ENCODE assay signal across 28 mouse cellular contexts in genomic region chr10:86444665-86445064, GRCm38 (mm10).
"Had no signal": no experiment of that assay in that cellular context is flagged by ENCODE, and none has a peak within 500 bp of the region (broad histone marks: within the 10 kb centered on the region; RNA-seq: fewer than 3 reads in every experiment).

No protein-coding gene starts in this region.

- H3K27me3 ChIP-seq: heart, embryonic 13.5 days; heart, embryonic 15.5 days; kidney, embryonic 15.5 days; limb, embryonic 12.5 days; liver, embryonic 13.5 days; liver, embryonic 15.5 days had no signal

- H3K27ac ChIP-seq: gastrocnemius, adult 2 months; heart, embryonic 13.5 days; heart, embryonic 15.5 days; hindbrain, embryonic 14.5 days; kidney, embryonic 15.5 days; kidney, postnatal 0 days; limb, embryonic 10.5 days; limb, embryonic 12.5 days; liver, embryonic 13.5 days; liver, embryonic 15.5 days had no signal

- H3K4me2 ChIP-seq: heart, embryonic 11.5 days; heart, embryonic 13.5 days; heart, embryonic 15.5 days; hindbrain, embryonic 14.5 days; kidney, embryonic 15.5 days; limb, embryonic 12.5 days; liver, embryonic 11.5 days; liver, embryonic 13.5 days; liver, embryonic 15.5 days had no signal

- H3K4me3 ChIP-seq: gastrocnemius, adult 2 months; heart, embryonic 13.5 days; heart, embryonic 15.5 days; kidney, embryonic 15.5 days; limb, embryonic 10.5 days; limb, embryonic 12.5 days; liver, embryonic 13.5 days; liver, embryonic 15.5 days had no signal

- ATAC-seq: hindbrain, embryonic 16.5 days; intestine, embryonic 16.5 days; liver, postnatal 0 days had no signal

- H3K9ac ChIP-seq: heart, embryonic 13.5 days; heart, embryonic 15.5 days; hindbrain, embryonic 14.5 days; kidney, embryonic 15.5 days; limb, embryonic 12.5 days; liver, embryonic 13.5 days; liver, embryonic 15.5 days; liver, postnatal 0 days had no signal

- H3K4me1 ChIP-seq: heart, embryonic 13.5 days; heart, embryonic 15.5 days; limb, embryonic 10.5 days; limb, embryonic 12.5 days; liver, embryonic 13.5 days; liver, embryonic 15.5 days had no signal

- DNase-seq: gastrocnemius, adult 2 months; gastrocnemius, postnatal 10 days; gastrocnemius, postnatal 25 days; heart, postnatal 14 days; heart, postnatal 36 days; kidney, adult 11 months; kidney, adult 2 months; kidney, adult 9 months; kidney, postnatal 14 days; kidney, postnatal 36 days; layer of hippocampus, adult 9-11 months; layer of hippocampus, postnatal 36 days; liver; liver, embryonic 13.5 days; liver, postnatal 0 days; lung, adult 2 months had no signal

- H3K9me3 ChIP-seq: heart, embryonic 13.5 days; heart, embryonic 15.5 days; kidney, embryonic 15.5 days; limb, embryonic 10.5 days; limb, embryonic 12.5 days; liver, embryonic 13.5 days; liver, embryonic 15.5 days had no signal

- H3K36me3 ChIP-seq: heart, embryonic 13.5 days; heart, embryonic 15.5 days; kidney, embryonic 15.5 days; limb, embryonic 10.5 days; limb, embryonic 12.5 days; liver, embryonic 13.5 days; liver, embryonic 15.5 days had no signal
